Mouse (Mus musculus): ENCODE measurements around the gene Zfp618. TPM values are rescaled to one million over a fixed set of nuclear protein-coding genes. Genes with fewer than 3 reads are reported as not detected.

The Zfp618 gene
- polyA plus RNA-seq, 1 experiment from 2014 or later, result 18.4 TPM

GRCm38 (mm10) chr4:63032581-63033006, 67.2 kb downstream of the Zfp618 start:
- Histone ChIP-seq H3K27me3 (replicated peaks; ENCODE audit: control insufficient read depth, insufficient read depth, low read length) (no peaks in the 10 kb centered on the region), H3K27ac (ENCODE audit: low read length) (no peak overlapping the region), H3K4me2 (ENCODE audit: low read length) (no peak overlapping the region), H3K9ac (replicated peaks; ENCODE audit: low read depth, low read length) (no peak overlapping the region), H3K4me1 (replicated peaks; ENCODE audit: control insufficient read depth, insufficient read depth, low read length) (peaks cover 3% of the 10 kb centered on the region; the same call in 1 of the 2 replicates), H3K4me3 (replicated peaks; ENCODE audit: low read length) (no peak overlapping the region), H3K9me3 (ENCODE audit: control insufficient read depth, low read length) (no peaks in the 10 kb centered on the region), H3K36me3 (ENCODE audit: control insufficient read depth, insufficient read depth) (no peaks in the 10 kb centered on the region)
- 77% methylated on average over 9 of the region's 9 CpGs for WGBS
- ATAC-seq, result no peak

GRCm38 (mm10) chr4:63033724-63034123, 68.4 kb downstream of the Zfp618 start:
- no peak overlapping the region for H3K27ac ChIP-seq (ENCODE audit: low read length)
- no peaks in the 10 kb centered on the region for H3K9me3 ChIP-seq (ENCODE audit: control insufficient read depth, low read length)
- H3K4me1 ChIP-seq (replicated peaks; ENCODE audit: control insufficient read depth, insufficient read depth, low read length), result peaks cover 5% of the 10 kb centered on the region; the same call in 1 of the 2 replicates
- no peaks in the 10 kb centered on the region for H3K36me3 ChIP-seq (ENCODE audit: control insufficient read depth, insufficient read depth)
- H3K4me3 ChIP-seq (replicated peaks; ENCODE audit: low read length), result no peak overlapping the region
- H3K4me2 ChIP-seq (ENCODE audit: low read length), result no peak overlapping the region
- no peak for ATAC-seq
- H3K27me3 ChIP-seq (replicated peaks; ENCODE audit: control insufficient read depth, insufficient read depth, low read length), result no peaks in the 10 kb centered on the region
- H3K9ac ChIP-seq (replicated peaks; ENCODE audit: low read depth, low read length), result no peak overlapping the region
- 16% methylated on average over 5 of the region's 5 CpGs for WGBS

GRCm38 (mm10) chr4:63035991-63036390, 70.6 kb downstream of the Zfp618 start:
- Histone ChIP-seq H3K9ac (replicated peaks; ENCODE audit: low read depth, low read length) (no peak overlapping the region), H3K9me3 (ENCODE audit: control insufficient read depth, low read length) (no peaks in the 10 kb centered on the region)
- WGBS, result 83% methylated on average over 7 of the region's 7 CpGs

GRCm38 (mm10) chr4:63036790-63037189, 71.4 kb downstream of the Zfp618 start:
- Histone ChIP-seq H3K27me3 (replicated peaks; ENCODE audit: control insufficient read depth, insufficient read depth, low read length) (no peaks in the 10 kb centered on the region), H3K4me2 (ENCODE audit: low read length) (no peak overlapping the region), H3K27ac (ENCODE audit: low read length) (no peak overlapping the region), H3K9me3 (ENCODE audit: control insufficient read depth, low read length) (no peaks in the 10 kb centered on the region), H3K4me1 (replicated peaks; ENCODE audit: control insufficient read depth, insufficient read depth, low read length) (peaks cover 5% of the 10 kb centered on the region; the same call in 1 of the 2 replicates), H3K4me3 (replicated peaks; ENCODE audit: low read length) (no peak overlapping the region), H3K36me3 (ENCODE audit: control insufficient read depth, insufficient read depth) (no peaks in the 10 kb centered on the region), H3K9ac (replicated peaks; ENCODE audit: low read depth, low read length) (no peak overlapping the region)
- WGBS, result 93% methylated on average over 5 of the region's 5 CpGs
- ATAC-seq, result no peak

More at GRCm38 (mm10) chr4:63035991-63036390, 70.6 kb downstream of the Zfp618 start:
- no peaks in the 10 kb centered on the region for H3K27me3 ChIP-seq (replicated peaks; ENCODE audit: control insufficient read depth, insufficient read depth, low read length)
- no peak overlapping the region for H3K4me3 ChIP-seq (replicated peaks; ENCODE audit: low read length)
- no peak overlapping the region for H3K27ac ChIP-seq (ENCODE audit: low read length)
- H3K4me2 ChIP-seq (ENCODE audit: low read length), result no peak overlapping the region
- H3K36me3 ChIP-seq (ENCODE audit: control insufficient read depth, insufficient read depth), result no peaks in the 10 kb centered on the region
- H3K4me1 ChIP-seq (replicated peaks; ENCODE audit: control insufficient read depth, insufficient read depth, low read length), result peaks cover 5% of the 10 kb centered on the region; the same call in 1 of the 2 replicates
- no peak for ATAC-seq

GRCm38 (mm10) chr4:63037555-63037954, 72.2 kb downstream of the Zfp618 start:
- Histone ChIP-seq H3K4me2 (ENCODE audit: low read length) (no peak overlapping the region), H3K27ac (ENCODE audit: low read length) (no peak overlapping the region), H3K27me3 (replicated peaks; ENCODE audit: control insufficient read depth, insufficient read depth, low read length) (no peaks in the 10 kb centered on the region), H3K9ac (replicated peaks; ENCODE audit: low read depth, low read length) (no peak overlapping the region), H3K36me3 (ENCODE audit: control insufficient read depth, insufficient read depth) (no peaks in the 10 kb centered on the region), H3K4me3 (replicated peaks; ENCODE audit: low read length) (no peak overlapping the region), H3K9me3 (ENCODE audit: control insufficient read depth, low read length) (no peaks in the 10 kb centered on the region), H3K4me1 (replicated peaks; ENCODE audit: control insufficient read depth, insufficient read depth, low read length) (peaks cover 5% of the 10 kb centered on the region; the same call in 1 of the 2 replicates)
- no peak for ATAC-seq
- WGBS, result 62% methylated on average over 4 of the region's 4 CpGs

GRCm38 (mm10) chr4:63038265-63038664, 72.9 kb downstream of the Zfp618 start:
- Histone ChIP-seq H3K9me3 (ENCODE audit: control insufficient read depth, low read length) (no peaks in the 10 kb centered on the region), H3K9ac (replicated peaks; ENCODE audit: low read depth, low read length) (no peak overlapping the region), H3K4me1 (replicated peaks; ENCODE audit: control insufficient read depth, insufficient read depth, low read length) (peaks cover 5% of the 10 kb centered on the region; the same call in 1 of the 2 replicates), H3K4me3 (replicated peaks; ENCODE audit: low read length) (no peak overlapping the region), H3K27me3 (replicated peaks; ENCODE audit: control insufficient read depth, insufficient read depth, low read length) (no peaks in the 10 kb centered on the region), H3K27ac (ENCODE audit: low read length) (no peak overlapping the region), H3K36me3 (ENCODE audit: control insufficient read depth, insufficient read depth) (no peaks in the 10 kb centered on the region), H3K4me2 (ENCODE audit: low read length) (no peak overlapping the region)
- 43% methylated on average over 2 of the region's 2 CpGs for WGBS
- ATAC-seq, result no peak

- no peaks in the 10 kb centered on the region for H3K27me3 ChIP-seq (replicated peaks; ENCODE audit: control insufficient read depth, insufficient read depth, low read length)
- WGBS, result 95% methylated on average over 10 of the region's 10 CpGs
- H3K4me2 ChIP-seq (ENCODE audit: low read length), result no peak overlapping the region
- H3K9me3 ChIP-seq (ENCODE audit: control insufficient read depth, low read length), result no peaks in the 10 kb centered on the region
- no peaks in the 10 kb centered on the region for H3K36me3 ChIP-seq (ENCODE audit: control insufficient read depth, insufficient read depth)
- no peak overlapping the region for H3K4me3 ChIP-seq (replicated peaks; ENCODE audit: low read length)
- H3K4me1 ChIP-seq (replicated peaks; ENCODE audit: control insufficient read depth, insufficient read depth, low read length), result peaks cover 5% of the 10 kb centered on the region; the same call in 1 of the 2 replicates
- no peak for ATAC-seq
- no peak overlapping the region for H3K9ac ChIP-seq (replicated peaks; ENCODE audit: low read depth, low read length)
- no peak overlapping the region for H3K27ac ChIP-seq (ENCODE audit: low read length)
These were observed 73.6 kb downstream of the Zfp618 start for GRCm38 (mm10) chr4:63038937-63039336.

- H3K4me2 ChIP-seq (ENCODE audit: low read length), result no peak overlapping the region
These were observed 83.2 kb downstream of the Zfp618 start for GRCm38 (mm10) chr4:63048606-63049005.

GRCm38 (mm10) chr4:63049596-63050318, 84.4 kb downstream of the Zfp618 start:
- no peak overlapping the region for H3K4me3 ChIP-seq (replicated peaks; ENCODE audit: low read length)
- no peak overlapping the region for H3K9ac ChIP-seq (replicated peaks; ENCODE audit: low read depth, low read length)
- H3K4me1 ChIP-seq (replicated peaks; ENCODE audit: control insufficient read depth, insufficient read depth, low read length), result no peaks in the 10 kb centered on the region
- no peaks in the 10 kb centered on the region for H3K36me3 ChIP-seq (ENCODE audit: control insufficient read depth, insufficient read depth)
- ATAC-seq, result no peak
- no peaks in the 10 kb centered on the region for H3K9me3 ChIP-seq (ENCODE audit: control insufficient read depth, low read length)
- no peaks in the 10 kb centered on the region for H3K27me3 ChIP-seq (replicated peaks; ENCODE audit: control insufficient read depth, insufficient read depth, low read length)
- H3K4me2 ChIP-seq (ENCODE audit: low read length), result no peak overlapping the region
- H3K27ac ChIP-seq (ENCODE audit: low read length), result no peak overlapping the region

More at GRCm38 (mm10) chr4:63048606-63049005, 83.2 kb downstream of the Zfp618 start:
- Histone ChIP-seq H3K4me1 (replicated peaks; ENCODE audit: control insufficient read depth, insufficient read depth, low read length) (no peaks in the 10 kb centered on the region), H3K27ac (ENCODE audit: low read length) (no peak overlapping the region), H3K4me3 (replicated peaks; ENCODE audit: low read length) (no peak overlapping the region), H3K36me3 (ENCODE audit: control insufficient read depth, insufficient read depth) (no peaks in the 10 kb centered on the region), H3K27me3 (replicated peaks; ENCODE audit: control insufficient read depth, insufficient read depth, low read length) (no peaks in the 10 kb centered on the region), H3K9me3 (ENCODE audit: control insufficient read depth, low read length) (no peaks in the 10 kb centered on the region), H3K9ac (replicated peaks; ENCODE audit: low read depth, low read length) (no peak overlapping the region)
- no peak for ATAC-seq
- 92% methylated on average over 3 of the region's 3 CpGs for WGBS

All from forebrain, embryonic 16.5 days (tissue).